Mouse (Mus musculus): ENCODE results near the gene Irx6.

Irx6 gene

GRCm38 (mm10) chr8:92674244-92675128, at the start of gene Irx6:
TSS of gene Irx6 (plus strand) at chr8:92674288.
- DNase-seq (ENCODE audit: low read depth, low spot score): no peak

DNA sequence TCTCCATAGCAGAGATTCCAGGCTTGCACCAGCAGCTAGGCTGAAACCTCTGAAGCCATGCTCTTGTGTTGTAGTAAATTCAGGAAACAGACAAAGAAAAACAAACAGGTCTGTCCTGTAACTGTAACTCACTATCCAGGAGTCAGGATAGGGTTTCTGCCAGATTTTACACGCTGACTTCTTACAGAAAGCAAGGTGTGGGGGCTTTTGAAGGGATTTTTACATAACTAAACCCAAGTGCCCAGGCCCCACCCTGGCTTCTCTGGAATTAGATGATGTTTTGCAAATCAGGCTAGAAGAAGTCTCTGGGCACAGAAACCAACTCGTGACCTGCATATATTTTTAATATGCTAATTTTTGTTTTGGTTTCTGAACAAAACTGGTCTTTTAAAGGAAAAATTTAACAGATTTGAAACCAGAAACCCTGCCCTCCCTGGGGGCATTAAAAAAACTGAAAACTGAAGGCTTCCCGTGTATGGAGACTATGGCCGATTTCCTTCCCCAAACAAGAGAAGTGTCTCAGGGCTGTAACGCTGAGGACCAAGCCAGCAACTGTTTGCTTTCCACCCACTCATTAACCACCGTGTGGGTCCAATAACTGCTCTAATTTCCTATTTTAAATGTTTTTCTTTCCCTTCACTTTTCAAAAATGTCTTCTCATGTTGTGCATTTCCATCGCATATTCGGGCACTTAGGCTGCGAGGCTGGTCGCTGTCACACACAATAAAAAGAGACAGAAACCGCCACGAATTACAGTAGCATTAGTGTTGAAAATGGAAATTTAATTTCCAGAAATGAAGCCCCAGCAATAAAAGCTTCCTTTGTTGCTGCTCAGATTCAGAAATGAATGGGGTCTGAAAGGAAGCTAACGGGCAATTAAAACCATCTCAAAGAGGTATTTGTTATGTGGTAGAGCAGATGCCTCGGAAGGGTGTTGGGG, 45.1 kb upstream of the Irx6 start:
- no peak for DNase-seq (ENCODE audit: low read depth, low spot score)

GRCm38 (mm10) chr8:92633199-92633598, 40.9 kb upstream of the Irx6 start:
- DNase-seq (ENCODE audit: low read depth, low spot score): no peak

DNA sequence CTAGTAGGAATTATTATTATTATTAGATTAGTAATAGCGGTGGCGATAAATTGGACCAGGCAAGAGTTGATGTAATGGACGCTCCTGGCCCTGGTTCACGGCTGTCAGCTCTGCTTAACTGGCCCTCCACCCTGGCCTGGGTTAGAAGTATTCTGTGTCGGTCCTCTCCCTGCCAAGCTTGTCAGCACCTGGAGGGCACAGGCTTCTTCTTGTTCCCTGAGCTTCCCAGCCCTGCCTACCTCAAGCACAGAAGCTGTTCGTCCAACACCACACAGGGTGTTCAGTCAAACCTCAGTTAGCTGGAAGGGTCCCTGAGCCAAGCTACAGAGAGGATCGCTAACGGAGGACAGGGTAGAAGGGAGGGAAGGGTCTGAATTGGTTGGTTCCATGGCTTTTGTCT, 33.3 kb upstream of the Irx6 start:
- DNase-seq (ENCODE audit: low read depth, low spot score): no peak

DNA sequence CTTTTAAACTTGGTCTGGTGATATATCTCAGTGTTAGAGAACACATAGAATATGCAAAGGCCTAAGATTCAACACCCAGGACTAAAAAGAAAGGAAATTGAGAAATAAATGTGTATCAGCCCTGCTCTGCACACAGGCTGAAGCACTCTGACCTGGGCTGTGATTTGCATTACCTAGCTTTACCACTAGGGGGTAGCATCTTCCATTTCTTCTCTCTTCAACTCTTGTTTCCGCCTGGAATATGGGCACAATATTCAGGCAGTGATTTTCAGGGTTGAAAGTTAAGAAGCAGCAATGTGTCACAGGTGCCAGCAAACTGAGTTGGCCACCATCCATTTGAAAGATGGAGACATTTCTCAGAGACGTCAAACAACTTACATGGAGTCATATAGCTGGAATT, 27.5 kb upstream of the Irx6 start:
- no peak for DNase-seq (ENCODE audit: low read depth, low spot score)

- DNase-seq (ENCODE audit: low read depth, low spot score): no peak
Measured at GRCm38 (mm10) chr8:92664207-92664606, 9.9 kb upstream of the Irx6 start.

DNA sequence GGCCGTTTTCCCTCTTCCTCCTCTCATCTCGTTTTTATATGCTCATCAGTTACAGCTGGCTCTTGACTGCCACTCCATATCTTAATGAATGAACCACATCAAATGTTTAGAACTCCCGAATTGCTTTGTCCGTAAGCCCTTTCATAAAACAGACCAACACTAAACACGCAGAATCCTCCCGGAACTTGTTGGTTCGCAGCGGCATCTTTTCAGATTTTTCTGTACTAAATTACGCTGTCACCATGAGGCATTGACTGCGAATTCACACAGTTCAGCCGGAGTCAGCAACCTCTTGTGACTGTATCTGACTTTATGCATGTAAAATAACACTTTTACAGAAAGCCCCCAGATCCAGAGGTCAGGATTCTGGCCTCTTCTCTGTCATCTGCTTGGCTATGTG, 3.9 kb upstream of the Irx6 start:
- DNase-seq (ENCODE audit: low read depth, low spot score): no peak

DNA sequence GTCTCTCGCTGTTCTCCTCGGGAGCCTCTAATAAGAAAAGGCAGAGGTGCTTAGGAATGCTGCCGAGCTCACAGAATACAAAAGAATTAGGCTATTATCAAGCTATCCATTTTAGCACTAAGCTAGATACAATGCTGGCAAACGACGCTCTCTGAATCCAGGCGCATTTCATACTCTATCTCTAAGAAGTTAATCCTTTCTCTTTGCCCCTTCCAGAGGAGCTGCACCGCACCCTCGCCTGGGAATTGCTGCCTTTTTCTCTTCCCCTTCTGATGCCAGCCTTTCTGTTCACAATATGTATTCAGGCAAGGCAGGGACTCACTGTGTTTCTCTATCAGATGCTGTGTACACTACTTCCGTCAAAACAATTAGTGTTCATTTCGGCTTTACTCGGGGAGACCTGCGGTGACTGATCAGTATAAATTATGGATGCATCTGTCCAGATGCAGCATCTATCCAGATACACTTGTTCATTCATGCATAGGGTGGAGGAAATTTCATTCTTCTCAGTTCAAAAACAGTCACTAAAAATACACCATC, 3.4 kb upstream of the Irx6 start:
- DNase-seq (ENCODE audit: low read depth, low spot score): no peak

GRCm38 (mm10) chr8:92671892-92672291, 2.2 kb upstream of the Irx6 start:
- DNase-seq (ENCODE audit: low read depth, low spot score): no peak

GRCm38 (mm10) chr8:92673101-92673500, 987 bp upstream of the Irx6 start:
- DNase-seq (ENCODE audit: low read depth, low spot score): no peak

DNA sequence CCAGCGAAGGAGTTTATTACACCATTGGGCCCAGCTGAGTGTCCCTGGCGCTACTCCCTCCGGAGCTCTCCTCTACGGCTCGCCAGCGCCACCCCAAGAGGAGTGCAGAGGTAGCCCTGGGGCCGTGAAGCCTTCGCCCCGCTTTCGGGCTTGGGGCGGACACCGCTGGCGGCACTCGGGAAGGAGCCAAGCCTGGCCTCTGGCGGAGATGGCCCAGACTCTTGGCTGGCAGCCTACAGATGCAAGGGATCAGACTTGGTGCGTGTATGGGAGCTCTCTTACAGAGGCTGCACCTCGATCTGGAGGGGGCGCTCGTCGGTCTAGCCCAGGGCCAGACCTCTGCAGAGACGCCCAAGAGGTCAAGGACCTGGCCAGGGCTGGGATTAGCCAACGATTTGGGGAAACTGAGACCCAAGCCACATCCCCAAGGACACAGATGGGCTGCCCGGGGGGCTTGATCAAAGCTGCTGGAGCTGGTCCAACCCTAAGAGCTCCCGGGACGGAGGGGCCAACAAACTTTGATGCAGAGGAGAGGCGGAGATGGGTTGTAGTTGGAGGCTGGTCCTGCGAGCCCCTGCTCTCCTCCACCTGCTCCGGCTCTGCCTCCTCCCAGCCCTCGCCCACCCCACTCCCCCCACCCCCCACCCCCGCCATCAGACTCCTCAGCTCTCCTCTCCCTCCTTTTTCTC, 389 bp upstream of the Irx6 start:
- DNase-seq (ENCODE audit: low read depth, low spot score): no peak

DNA sequence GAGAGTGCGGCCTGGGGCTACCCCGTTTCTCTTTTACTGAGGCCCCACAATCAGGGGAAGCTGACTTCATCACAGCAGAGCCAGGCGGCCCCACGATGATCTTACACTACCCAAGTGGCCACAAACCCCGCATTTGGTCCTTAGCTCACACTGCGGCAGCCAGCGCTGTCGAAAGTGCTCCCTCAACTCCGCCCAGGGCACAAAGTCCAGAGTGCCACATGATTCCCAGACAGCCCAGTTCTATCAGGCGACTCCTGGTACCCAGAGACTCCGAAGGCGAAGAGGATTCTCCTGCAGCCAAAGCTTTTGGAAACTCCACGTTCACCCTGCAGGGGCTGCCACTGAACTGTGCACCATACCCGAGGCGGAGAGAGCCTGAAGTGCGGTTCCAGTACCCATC, 4.3 kb downstream of the Irx6 start:
- no peak for DNase-seq (ENCODE audit: low read depth, low spot score)

DNA sequence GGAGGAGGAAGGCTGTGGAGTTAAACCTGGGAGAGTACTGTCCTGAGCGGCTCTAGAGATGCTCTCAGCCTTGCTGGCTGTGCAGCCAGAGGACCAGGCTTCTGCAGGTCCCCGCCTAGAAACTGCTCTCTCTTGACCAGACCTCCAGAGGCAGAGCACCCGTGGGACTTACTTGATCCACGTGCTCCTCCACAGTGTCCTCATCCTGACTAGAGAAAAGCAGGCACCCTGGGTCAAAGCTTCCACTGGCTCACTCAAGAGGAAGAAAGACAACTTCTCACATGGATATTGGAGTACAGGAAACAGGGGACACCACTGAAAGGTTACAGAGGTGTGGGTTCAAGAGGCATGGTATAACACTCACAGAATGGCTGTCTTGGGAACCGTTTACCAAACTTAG, 23.3 kb downstream of the Irx6 start:
- no peak for DNase-seq (ENCODE audit: low read depth, low spot score)

DNA sequence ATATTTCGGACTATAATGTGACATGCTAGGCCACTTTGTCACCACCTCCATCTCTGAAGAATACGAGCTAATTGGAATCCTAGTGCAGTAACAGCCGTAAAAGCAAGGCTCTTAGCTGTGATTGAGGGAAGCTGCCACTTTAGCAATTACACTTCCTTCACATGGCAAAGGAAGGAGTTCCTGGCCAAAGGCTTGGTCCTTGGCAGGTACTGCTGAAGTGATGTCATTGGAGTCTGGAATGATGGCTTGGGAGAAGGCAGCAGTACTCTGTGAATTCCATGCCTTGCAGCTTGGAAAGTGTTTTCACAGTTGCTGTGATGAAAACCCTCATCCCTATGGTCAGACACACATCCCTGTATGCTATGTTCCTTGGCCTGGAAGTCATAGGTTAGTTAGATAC, 24.3 kb downstream of the Irx6 start:
- no peak for DNase-seq (ENCODE audit: low read depth, low spot score)

GRCm38 (mm10) chr8:92699922-92700540, 25.9 kb downstream of the Irx6 start:
- no peak for DNase-seq (ENCODE audit: low read depth, low spot score)

- no peak for DNase-seq (ENCODE audit: low read depth, low spot score)
Measured at GRCm38 (mm10) chr8:92703375-92703774, 29.3 kb downstream of the Irx6 start.

DNA sequence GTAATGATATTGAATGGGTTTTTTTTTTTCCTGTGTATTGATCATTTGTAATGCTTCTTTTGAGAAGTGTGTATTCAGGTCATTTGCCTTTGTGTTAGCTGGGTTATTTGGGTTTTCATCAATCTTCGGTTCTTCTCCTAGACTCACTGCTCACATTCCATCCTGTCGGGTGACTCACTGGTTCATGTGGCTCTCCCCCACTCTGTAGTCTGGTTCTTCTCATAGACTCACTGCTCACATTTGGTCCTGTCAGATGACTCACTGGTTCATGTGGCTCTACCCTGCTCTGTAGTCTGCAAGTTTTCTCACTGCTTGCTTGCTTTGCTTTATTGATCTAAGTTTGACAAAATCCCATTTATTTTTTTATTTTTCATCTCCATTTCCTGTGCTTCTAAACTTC, 32.2 kb downstream of the Irx6 start:
- DNase-seq (ENCODE audit: low read depth, low spot score): no peak

- DNase-seq (ENCODE audit: low read depth, low spot score): no peak
Measured at GRCm38 (mm10) chr8:92713286-92713685, 39.2 kb downstream of the Irx6 start.

DNA sequence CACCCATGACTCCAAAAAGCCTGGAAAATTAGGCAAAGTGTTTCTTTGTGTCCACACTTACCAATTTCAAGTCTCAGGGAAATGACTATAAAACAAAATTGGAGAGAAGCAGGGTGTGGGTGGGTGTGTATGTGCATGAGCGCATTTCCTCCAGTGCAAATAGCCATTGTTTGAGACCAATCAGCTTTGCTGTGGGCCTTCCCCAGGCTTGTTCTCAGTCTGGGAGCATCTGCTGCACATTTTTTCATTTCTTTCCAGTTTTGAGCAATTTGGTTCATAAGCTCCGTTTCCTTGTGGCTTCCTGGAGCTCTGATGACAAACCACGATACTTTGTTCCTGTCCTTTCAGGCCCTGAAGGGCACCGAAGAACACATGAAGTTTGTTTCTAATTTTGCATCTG, 43.3 kb downstream of the Irx6 start:
- DNase-seq (ENCODE audit: low read depth, low spot score): no peak

GRCm38 (mm10) chr8:92718057-92718456, 44.0 kb downstream of the Irx6 start:
- no peak for DNase-seq (ENCODE audit: low read depth, low spot score)

- peak; percentile 64 for DNase-seq (ENCODE audit: low read depth, low spot score)
Measured at GRCm38 (mm10) chr8:92721266-92721935, 47.3 kb downstream of the Irx6 start.
